Mouse (Mus musculus): ENCODE results near the gene Ttll8.

DNA sequence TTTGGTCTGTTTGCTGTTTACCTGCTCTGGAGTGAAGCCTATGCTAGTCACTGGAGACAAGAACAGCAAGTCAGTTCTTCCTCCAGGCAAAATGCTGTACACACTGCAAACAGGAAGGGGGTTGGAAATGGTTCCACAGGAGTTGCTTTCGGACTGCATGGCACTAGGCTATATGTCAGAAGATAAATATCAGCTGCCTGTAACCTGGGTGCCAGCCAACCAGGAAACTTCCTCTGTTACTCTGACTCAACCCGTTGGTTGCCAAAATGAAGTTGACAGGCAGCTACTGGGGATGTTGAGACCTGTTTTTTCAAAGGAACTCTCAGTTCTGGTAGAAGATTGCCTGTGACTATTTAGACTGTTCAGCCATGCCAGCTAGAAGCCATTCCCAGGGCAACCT, 35.0 kb upstream of the Ttll8 start:
- no peak for TF ChIP-seq POLR2A (IDR thresholded peaks at IDR 0.05; ENCODE audit: low read depth, low read length)
- TF ChIP-seq CTCF (IDR thresholded peaks at IDR 0.05; ENCODE audit: borderline replicate concordance, insufficient read depth, low read length) = no peak
